Mouse (Mus musculus): Measurements from ENCODE around the gene Wfdc18. TPM values are rescaled to one million over a fixed set of nuclear protein-coding genes. Genes with fewer than 3 reads are reported as not detected.

Wfdc18 gene
- total and polyA plus RNA-seq, 3 experiments: not detected

GRCm38 (mm10) chr11:83739241-83739640 is 30.4 kb downstream of the Wfdc18 start:
- Histone ChIP-seq H3K36me3 (ENCODE audit: control insufficient read depth in 1 of 2, insufficient read depth in 2 of 2, low read length in 2 of 2) (no peaks in the 10 kb centered on the region), H3K27me3 (ENCODE audit: control insufficient read depth in 1 of 2, insufficient read depth in 2 of 2, low read length in 2 of 2) (peaks cover 16 to 19% of the 10 kb centered on the region in 2 experiments), H3K4me1 (ENCODE audit: control insufficient read depth in 1 of 2, insufficient read depth in 2 of 2, low read length in 2 of 2) (no peaks in the 10 kb centered on the region), H3K27ac (ENCODE audit: control insufficient read depth, low read depth, low read length) (no peak overlapping the region), H3K79me2 (ENCODE audit: control insufficient read depth, insufficient read depth, low read length, poor library complexity) (no peaks in the 10 kb centered on the region), H3K9me3 (replicated peaks; ENCODE audit: insufficient read depth, low read length) (no peaks in the 10 kb centered on the region), H3K9ac (ENCODE audit: control insufficient read depth, low read depth, low read length, poor library complexity, severe bottlenecking) (no peak overlapping the region), H3K4me3 (ENCODE audit: control insufficient read depth in 1 of 2, insufficient read depth in 1 of 2, low read depth in 2 of 2, low read length in 2 of 2) (no peak overlapping the region)
- TF ChIP-seq POLR2A (IDR thresholded peaks at IDR 0.05; ENCODE audit: control insufficient read depth in 1 of 2, insufficient read depth in 1 of 2, low read depth in 1 of 2, low read length in 2 of 2, poor library complexity in 1 of 2) (no peak), CHD1 (IDR thresholded peaks at IDR 0.05; ENCODE audit: low read depth, low read length) (no peak), ZC3H11A (IDR thresholded peaks at IDR 0.05; ENCODE audit: low read depth, low read length) (peak; percentile 89), EP300 (IDR thresholded peaks at IDR 0.05; ENCODE audit: low read depth in 1 of 2, low read length in 2 of 2) (no peak), CHD2 (IDR thresholded peaks at IDR 0.05; ENCODE audit: low read length) (no peak), GATA1 (IDR thresholded peaks at IDR 0.05; ENCODE audit: low read depth, low read length) (0 out of 2 replicates have a peak, but pooled peaks have one; percentile 18), SMC3 (IDR thresholded peaks at IDR 0.05; ENCODE audit: low read depth, low read length) (peak; percentile 99), RCOR1 (IDR thresholded peaks at IDR 0.05; ENCODE audit: low read depth, low read length) (no peak), SIN3A (IDR thresholded peaks at IDR 0.05; ENCODE audit: low read length) (no peak), TBP (IDR thresholded peaks at IDR 0.05; ENCODE audit: low read depth, low read length) (0 out of 2 replicates have a peak, but pooled peaks have one; percentile 19), JUND (IDR thresholded peaks at IDR 0.05; ENCODE audit: low read depth, low read length) (no peak), MAFK (IDR thresholded peaks at IDR 0.05; ENCODE audit: borderline replicate concordance, low read depth, low read length) (no peak), MAX (IDR thresholded peaks at IDR 0.05; ENCODE audit: low read length) (0 out of 2 replicates have a peak, but pooled peaks have one; percentile 8), MXI1 (IDR thresholded peaks at IDR 0.05; ENCODE audit: low read depth, low read length) (no peak), ZMIZ1 (IDR thresholded peaks at IDR 0.05; ENCODE audit: low read depth, low read length) (no peak), RAD21 (IDR thresholded peaks at IDR 0.05; ENCODE audit: low read depth, low read length) (peak; percentile 92), NRF1 (IDR thresholded peaks at IDR 0.05; ENCODE audit: insufficient read depth, low read depth, low read length, poor library complexity, severe bottlenecking) (no peak), USF2 (IDR thresholded peaks at IDR 0.05; ENCODE audit: borderline replicate concordance in 1 of 2, insufficient read depth in 1 of 2, low read depth in 1 of 2, low read length in 2 of 2) (no peak), CTCF (IDR thresholded peaks at IDR 0.05 in 2 of 3, conservative IDR thresholded peaks at IDR 0.05 in 1 of 3; ENCODE audit: control insufficient read depth in 1 of 3, insufficient read depth in 1 of 3, low read depth in 2 of 3, low read length in 3 of 3, poor library complexity in 1 of 3, severe bottlenecking in 1 of 3) (peak; percentile 89 to 98 (median 97)), MYC (IDR thresholded peaks at IDR 0.05; ENCODE audit: low read depth, low read length) (peak; percentile 50; the same call in 1 of the 2 replicates), TAL1 (IDR thresholded peaks at IDR 0.05; ENCODE audit: low read length) (no peak)
- DNase-seq (ENCODE audit: low read depth, low spot score): peak; percentile 80

DNA sequence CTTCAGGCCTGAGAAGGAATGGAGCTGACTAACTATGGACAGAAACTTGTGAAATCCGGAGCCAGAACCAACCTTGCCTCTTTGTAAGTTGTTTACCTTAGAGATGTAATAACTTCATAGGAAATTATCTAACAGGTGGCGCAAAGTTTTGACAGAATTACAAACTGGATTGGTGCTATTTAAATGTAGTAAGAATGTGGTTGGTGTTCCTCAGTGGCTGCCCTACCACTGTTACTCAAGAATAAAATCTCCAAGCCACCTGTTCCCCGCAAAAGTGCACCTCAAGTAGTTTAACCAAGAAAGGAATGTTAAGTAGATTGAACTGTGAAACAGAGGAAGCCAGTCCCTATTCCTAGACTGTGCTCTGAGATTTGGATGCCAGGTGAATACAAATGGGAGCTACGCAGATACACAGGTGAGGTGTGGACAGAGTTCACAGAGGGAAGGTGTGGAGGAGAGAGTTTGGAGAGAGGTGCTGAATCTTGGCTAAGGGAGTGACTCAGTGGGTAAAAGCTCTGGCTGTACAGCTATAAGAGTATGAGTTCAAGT is 31.7 kb downstream of the Wfdc18 start:
- H3K9ac ChIP-seq (ENCODE audit: control insufficient read depth, low read depth, low read length, poor library complexity, severe bottlenecking): no peak overlapping the region
- H3K9me3 ChIP-seq (replicated peaks; ENCODE audit: insufficient read depth, low read length): no peaks in the 10 kb centered on the region
- H3K36me3 ChIP-seq (ENCODE audit: control insufficient read depth in 1 of 2, insufficient read depth in 2 of 2, low read length in 2 of 2): no peaks in the 10 kb centered on the region
- peaks cover 24 to 27% of the 10 kb centered on the region in 2 experiments for H3K27me3 ChIP-seq (ENCODE audit: control insufficient read depth in 1 of 2, insufficient read depth in 2 of 2, low read length in 2 of 2)
- H3K27ac ChIP-seq (ENCODE audit: control insufficient read depth, low read depth, low read length): no peak overlapping the region
- no peak for DNase-seq (ENCODE audit: low read depth, low spot score)
- no peak overlapping the region for H3K4me3 ChIP-seq (ENCODE audit: control insufficient read depth in 1 of 2, insufficient read depth in 1 of 2, low read depth in 2 of 2, low read length in 2 of 2)
- H3K4me1 ChIP-seq (ENCODE audit: control insufficient read depth in 1 of 2, insufficient read depth in 2 of 2, low read length in 2 of 2): no peaks in the 10 kb centered on the region
- H3K79me2 ChIP-seq (ENCODE audit: control insufficient read depth, insufficient read depth, low read length, poor library complexity): no peaks in the 10 kb centered on the region
- no peak for TF ChIP-seq POLR2AphosphoS5 (IDR thresholded peaks at IDR 0.05; ENCODE audit: borderline replicate concordance, low read depth, low read length)
- no peak for TF ChIP-seq RCOR1 (IDR thresholded peaks at IDR 0.05; ENCODE audit: low read depth, low read length)
- no peak for TF ChIP-seq SMC3 (IDR thresholded peaks at IDR 0.05; ENCODE audit: low read depth, low read length)
- TF ChIP-seq MAZ (IDR thresholded peaks at IDR 0.05; ENCODE audit: low read depth, low read length): no peak
- no peak for TF ChIP-seq E2F4 (IDR thresholded peaks at IDR 0.05; ENCODE audit: borderline replicate concordance, low read depth, low read length)
- TF ChIP-seq UBTF (IDR thresholded peaks at IDR 0.05; ENCODE audit: borderline replicate concordance, insufficient read depth, low read depth, low read length): no peak
- TF ChIP-seq CHD1 (IDR thresholded peaks at IDR 0.05; ENCODE audit: low read depth, low read length): no peak
- no peak for TF ChIP-seq TCF12 (IDR thresholded peaks at IDR 0.05; ENCODE audit: low read depth, low read length)
- TF ChIP-seq CHD2 (IDR thresholded peaks at IDR 0.05; ENCODE audit: low read length): no peak
- no peak for TF ChIP-seq MAFK (IDR thresholded peaks at IDR 0.05; ENCODE audit: borderline replicate concordance, low read depth, low read length)
- no peak for TF ChIP-seq HCFC1 (IDR thresholded peaks at IDR 0.05; ENCODE audit: low read depth, low read length)
- TF ChIP-seq ZNF384 (IDR thresholded peaks at IDR 0.05; ENCODE audit: low read depth, low read length): no peak
- no peak for TF ChIP-seq MXI1 (IDR thresholded peaks at IDR 0.05; ENCODE audit: low read depth, low read length)
- no peak for TF ChIP-seq EP300 (IDR thresholded peaks at IDR 0.05; ENCODE audit: low read depth in 1 of 2, low read length in 2 of 2)
- TF ChIP-seq RAD21 (IDR thresholded peaks at IDR 0.05; ENCODE audit: low read depth, low read length): no peak
- no peak for TF ChIP-seq CTCF (IDR thresholded peaks at IDR 0.05 in 2 of 3, conservative IDR thresholded peaks at IDR 0.05 in 1 of 3; ENCODE audit: control insufficient read depth in 1 of 3, insufficient read depth in 1 of 3, low read depth in 2 of 3, low read length in 3 of 3, poor library complexity in 1 of 3, severe bottlenecking in 1 of 3)
- no peak for TF ChIP-seq MYC (IDR thresholded peaks at IDR 0.05; ENCODE audit: low read depth, low read length)
- no peak for TF ChIP-seq USF1 (IDR thresholded peaks at IDR 0.05; ENCODE audit: low read depth, low read length)

Measured in MEL (cell line).